Mouse (Mus musculus): ENCODE measurements at regions not wholly inside any gene's neighbourhood (a gene's known extent, or its start where the extent isn't known, plus 50 kb on each side); places are given as distances from the start of the nearest gene placed in this dataset.
A peak's percentile ranks its signal among the peaks of the same experiment; 100 is the strongest.

- DNase-seq, result no peak
Measured at GRCm38 (mm10) chr13:35482340-35482739, 177.3 kb upstream of the Cdyl start.

- peak; percentile 55 to 63 for DNase-seq
Measured at GRCm38 (mm10) chr13:35486125-35486524, 173.5 kb upstream of the Cdyl start.

GRCm38 (mm10) chr13:35499776-35500175 lies 159.9 kb upstream of the Cdyl start:
- peak; percentile 46 to 69 for DNase-seq

GRCm38 (mm10) chr13:35500891-35501290 lies 158.7 kb upstream of the Cdyl start:
- DNase-seq, result peak; percentile 52 to 59

GRCm38 (mm10) chr13:35501351-35502146 lies 158.1 kb upstream of the Cdyl start:
- DNase-seq, result peak; percentile 97

- peak; percentile 74 to 79 for DNase-seq
Measured at GRCm38 (mm10) chr13:35502147-35502522, 157.5 kb upstream of the Cdyl start.

- peak; percentile 87 to 92 for DNase-seq
Measured at GRCm38 (mm10) chr13:35503362-35503821, 156.2 kb upstream of the Cdyl start.

- DNase-seq, result no peak
Measured at GRCm38 (mm10) chr13:35507195-35507594, 152.4 kb upstream of the Cdyl start.

- DNase-seq, result no peak
Measured at GRCm38 (mm10) chr13:35512029-35512507, 147.6 kb upstream of the Cdyl start.

GRCm38 (mm10) chr13:35513120-35513519 lies 146.5 kb upstream of the Cdyl start:
- no peak for DNase-seq

GRCm38 (mm10) chr13:35515291-35515690 lies 144.3 kb upstream of the Cdyl start:
- DNase-seq, result no peak

GRCm38 (mm10) chr13:35517692-35518091 lies 141.9 kb upstream of the Cdyl start:
- DNase-seq, result peak; percentile 61 to 67

GRCm38 (mm10) chr13:35522272-35522671 lies 137.4 kb upstream of the Cdyl start:
- no peak for DNase-seq

- DNase-seq, result no peak
Measured at GRCm38 (mm10) chr13:35529577-35529976, 130.1 kb upstream of the Cdyl start.

- DNase-seq, result peak; percentile 7 to 12
Measured at GRCm38 (mm10) chr13:35537106-35537505, 122.5 kb upstream of the Cdyl start.

GRCm38 (mm10) chr13:35537936-35538335 lies 121.7 kb upstream of the Cdyl start:
- DNase-seq, result peak; percentile 80 to 85

GRCm38 (mm10) chr13:35540433-35540832 lies 119.2 kb upstream of the Cdyl start:
- no peak for DNase-seq

- DNase-seq, result no peak
Measured at GRCm38 (mm10) chr13:35541053-35541452, 118.6 kb upstream of the Cdyl start.

GRCm38 (mm10) chr13:35564006-35564405 lies 95.6 kb upstream of the Cdyl start:
- no peak for DNase-seq

GRCm38 (mm10) chr13:35581616-35582015 lies 78.0 kb upstream of the Cdyl start:
- DNase-seq, result peak in 1 of 2 experiments; percentile 21

- DNase-seq, result no peak
Measured at GRCm38 (mm10) chr13:35598003-35598402, 61.6 kb upstream of the Cdyl start.

- no peak for DNase-seq
Measured at GRCm38 (mm10) chr13:35601560-35602135, 58.0 kb upstream of the Cdyl start.

- DNase-seq, result no peak
Measured at GRCm38 (mm10) chr13:35603080-35603479, 56.6 kb upstream of the Cdyl start.

- peak; percentile 35 to 45 for DNase-seq
Measured at GRCm38 (mm10) chr13:35604061-35604460, 55.6 kb upstream of the Cdyl start.
